Mouse (Mus musculus) cerebral cortex, adult 2 months (tissue): ENCODE data around the gene Apom.

ENCODE experiments used
- WGBS: fragments of 180-500 bp; shearing (Covaris S2); methylation state at CpG from one replicate; pipeline ENCODE4 v1.1.7; 2018; 5-methylcytosine and 5-hydroxymethylcytosine counted together

Gene Apom

DNA sequence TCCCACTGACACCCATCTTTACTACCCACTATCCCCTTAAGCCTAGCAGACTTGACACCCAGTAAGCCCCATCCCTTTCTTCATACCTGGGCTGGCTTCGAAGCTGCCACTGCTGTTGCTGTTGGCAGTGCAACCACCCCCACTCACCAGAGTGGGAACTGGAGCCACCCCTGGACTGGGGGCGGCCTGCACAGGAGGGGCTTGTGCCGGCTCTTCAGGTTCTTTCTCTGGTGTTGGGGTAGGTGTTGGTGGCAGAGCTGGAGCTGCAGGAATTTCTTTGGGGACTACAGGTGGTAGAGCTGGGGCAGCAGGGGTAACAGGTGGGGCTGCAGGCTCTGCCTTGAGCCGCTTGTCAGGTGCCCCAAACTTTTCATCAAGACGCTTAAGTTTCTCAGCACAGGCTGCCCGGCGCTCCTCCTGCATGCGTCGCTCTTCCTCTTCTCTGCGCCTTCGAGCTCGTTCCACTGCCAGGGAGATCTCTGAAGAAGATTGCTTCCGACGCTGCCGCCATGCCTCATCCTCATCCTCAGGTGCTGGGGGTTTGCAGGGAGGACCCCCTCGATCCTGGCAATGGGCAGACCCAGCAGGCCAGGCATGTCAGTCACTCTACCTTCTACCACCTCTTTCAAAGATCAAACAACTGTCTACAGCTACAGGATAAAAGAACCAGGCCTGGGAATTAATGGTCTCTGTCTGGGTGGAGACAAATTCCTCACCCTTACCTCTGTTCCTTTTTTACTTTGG, 27.2 kb upstream of the Apom start:
- 84% methylated on average over 16 of the region's 16 CpGs for WGBS

- 88% methylated on average over 8 of the region's 8 CpGs for WGBS
These were observed 25.9 kb upstream of the Apom start for GRCm38 (mm10) chr17:35157661-35158175.

- WGBS: 79% methylated on average over 8 of the region's 8 CpGs
These were observed 25.4 kb upstream of the Apom start for GRCm38 (mm10) chr17:35157254-35157653.

DNA sequence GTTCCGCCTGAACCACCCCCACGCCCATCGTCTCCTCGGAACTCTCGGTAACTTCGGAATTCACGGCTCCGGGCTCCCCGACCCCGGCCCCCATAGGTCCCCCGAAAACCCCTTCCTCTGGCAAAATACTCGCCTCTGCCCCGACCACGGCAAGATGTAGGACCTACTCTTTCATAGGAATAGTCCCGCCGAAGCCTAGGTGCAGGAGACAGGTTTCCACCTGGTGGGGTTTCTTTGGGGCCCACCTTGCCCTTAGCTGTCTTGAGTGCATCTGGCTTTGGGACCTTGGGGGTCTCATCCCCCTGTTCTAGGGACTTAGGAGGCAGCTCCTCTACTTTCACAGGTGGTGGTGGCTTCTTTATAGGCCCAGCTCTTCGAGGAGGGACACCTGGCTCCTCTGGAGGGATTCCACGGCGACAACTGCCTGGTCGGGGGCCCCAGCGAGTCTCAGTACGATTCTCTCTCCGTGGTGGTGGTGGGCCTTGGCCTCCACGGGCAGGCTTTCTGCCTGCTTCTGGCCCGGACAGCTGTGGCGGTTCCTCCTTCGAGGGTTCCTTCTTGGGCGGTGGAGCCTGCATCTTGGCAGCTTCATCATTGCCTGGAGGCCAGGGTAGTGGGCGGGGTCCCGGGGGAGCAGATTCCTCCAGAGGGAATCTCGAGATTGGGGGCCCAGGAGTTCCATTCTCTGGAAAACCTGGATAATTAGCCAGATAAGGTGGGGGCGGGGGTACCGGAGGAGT, 24.8 kb upstream of the Apom start:
- 79% methylated on average over 33 of the region's 33 CpGs for WGBS

GRCm38 (mm10) chr17:35155451-35155850, 23.6 kb upstream of the Apom start:
- WGBS: 84% methylated on average over 12 of the region's 12 CpGs

GRCm38 (mm10) chr17:35154616-35155015, 22.8 kb upstream of the Apom start:
- 77% methylated on average over 7 of the region's 7 CpGs for WGBS

GRCm38 (mm10) chr17:35153931-35154330, 22.1 kb upstream of the Apom start:
- WGBS: 80% methylated on average over 4 of the region's 4 CpGs

- WGBS: 78% methylated on average over 9 of the region's 9 CpGs
These were observed 21.2 kb upstream of the Apom start for GRCm38 (mm10) chr17:35153077-35153476.

DNA sequence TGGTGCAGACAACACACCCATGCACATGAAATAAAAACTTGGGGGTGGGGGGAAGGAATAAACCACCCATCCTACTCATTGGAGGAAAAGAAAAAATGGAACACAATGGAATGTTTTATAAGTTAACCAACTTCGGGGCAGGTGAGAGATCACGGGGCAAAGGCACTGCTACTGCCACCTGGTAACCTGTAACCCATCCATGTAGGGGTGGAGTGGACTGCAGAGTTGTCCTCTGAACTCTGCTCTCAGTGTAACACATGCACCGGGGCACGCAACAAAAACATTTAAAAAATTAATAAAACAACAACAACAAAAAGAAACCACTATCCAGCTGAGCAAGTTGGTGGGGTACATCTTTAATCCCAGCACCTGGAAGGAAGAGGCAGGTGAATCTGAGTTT, 20.3 kb upstream of the Apom start:
- 93% methylated on average over 4 of the region's 4 CpGs for WGBS

DNA sequence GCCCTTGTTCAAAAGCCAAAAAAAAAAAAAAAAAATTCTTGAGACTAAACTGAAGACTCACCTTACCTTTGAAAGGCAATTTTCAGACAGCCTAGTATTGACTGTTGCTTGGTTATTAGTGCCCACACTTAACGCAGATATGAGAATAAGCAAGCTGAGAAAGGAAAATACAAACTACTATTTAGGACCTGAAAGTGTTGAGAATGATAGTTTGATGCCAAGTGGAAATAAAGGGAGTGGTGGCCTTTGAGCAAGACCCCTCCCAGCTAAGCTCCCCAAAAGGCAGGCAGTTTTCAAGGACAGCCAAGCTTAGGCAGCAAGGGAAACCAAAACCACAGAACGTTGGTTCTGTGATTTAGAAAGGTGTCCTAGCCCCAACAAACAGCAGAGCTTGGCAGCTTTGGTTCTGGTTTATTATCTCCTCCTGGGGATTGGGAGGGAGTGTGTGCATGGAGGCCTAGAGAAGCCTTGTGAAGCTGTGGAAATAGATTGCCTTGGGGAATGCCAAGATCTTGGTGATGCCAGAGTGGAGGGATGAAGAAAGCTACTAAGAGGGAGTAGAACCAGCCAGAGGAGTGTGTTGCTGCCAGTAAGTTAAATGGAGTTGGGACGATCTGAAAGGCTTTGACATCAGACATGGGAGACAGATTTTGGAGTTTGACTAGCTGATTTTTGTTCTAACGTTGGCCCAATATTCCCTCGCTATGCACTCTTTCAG, 16.2 kb upstream of the Apom start:
- WGBS: 31% methylated on average over 5 of the region's 5 CpGs

DNA sequence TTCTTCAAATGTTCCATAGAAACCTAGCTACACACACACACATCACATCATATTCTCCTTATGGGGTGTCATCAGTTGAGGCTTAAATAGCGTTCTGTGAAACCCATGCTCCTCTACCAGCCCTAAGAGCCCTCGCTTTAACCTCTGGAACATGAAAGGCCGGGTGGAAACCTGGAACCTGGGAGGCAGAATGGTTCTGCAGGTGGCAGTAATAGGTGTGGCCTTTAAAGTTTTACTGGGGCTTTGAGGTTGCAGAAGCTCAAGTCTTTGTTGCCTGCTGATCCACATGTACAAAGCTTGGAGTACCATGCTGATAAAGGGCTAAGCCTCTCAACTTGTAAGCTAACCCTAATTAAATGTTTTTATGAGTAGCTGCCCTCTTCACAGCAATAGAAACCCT, 15.5 kb upstream of the Apom start:
- WGBS: 62% methylated on average over 3 of the region's 3 CpGs

GRCm38 (mm10) chr17:35146139-35146538, 14.3 kb upstream of the Apom start:
- WGBS: 86% methylated on average over 5 of the region's 5 CpGs

DNA sequence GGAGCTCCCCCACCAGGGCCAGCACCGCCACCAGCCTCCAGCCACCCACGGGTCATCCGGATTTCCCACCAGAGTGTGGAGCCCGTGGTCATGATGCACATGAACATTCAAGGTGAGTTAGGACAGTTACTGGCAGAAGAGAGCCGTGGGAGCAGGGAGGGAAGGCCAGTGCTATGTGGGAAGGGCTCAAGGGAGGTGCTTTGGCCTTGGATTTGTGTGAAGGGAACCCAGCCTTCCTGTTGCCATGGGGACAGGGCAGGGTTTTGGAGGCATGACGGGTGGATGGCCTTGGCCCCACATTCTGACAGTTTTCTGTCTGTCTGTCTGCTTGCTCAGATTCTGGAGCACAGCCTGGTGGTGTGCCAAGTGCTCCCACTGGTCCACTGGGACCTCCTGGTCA, 10.1 kb upstream of the Apom start:
- WGBS: 73% methylated on average over 6 of the region's 6 CpGs

DNA sequence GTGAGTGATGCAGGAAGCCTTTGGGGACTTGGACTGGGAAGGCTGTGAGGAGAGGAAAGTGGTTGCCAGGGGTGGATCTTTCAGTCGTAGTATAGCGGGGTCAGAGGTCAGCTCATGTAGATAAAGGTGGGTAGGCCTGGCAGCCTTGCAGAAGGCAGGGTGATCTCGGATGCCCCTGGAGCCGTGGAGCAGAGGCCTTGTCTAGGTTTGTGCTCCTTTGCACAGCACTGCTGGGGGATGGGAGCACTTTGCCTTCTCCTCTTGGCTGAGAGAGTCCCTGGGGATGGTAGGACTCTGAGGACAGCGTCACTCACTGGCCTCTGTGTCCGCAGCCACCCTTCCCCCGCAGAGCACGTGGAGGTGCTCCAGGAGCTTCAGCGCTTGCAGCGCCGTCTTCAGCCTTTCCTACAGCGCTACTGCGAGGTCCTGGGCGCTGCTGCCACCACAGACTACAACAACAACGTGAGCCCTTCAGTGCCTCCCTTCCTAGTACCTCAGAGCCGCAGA, 8.7 kb upstream of the Apom start:
- 79% methylated on average over 16 of the region's 16 CpGs for WGBS

DNA sequence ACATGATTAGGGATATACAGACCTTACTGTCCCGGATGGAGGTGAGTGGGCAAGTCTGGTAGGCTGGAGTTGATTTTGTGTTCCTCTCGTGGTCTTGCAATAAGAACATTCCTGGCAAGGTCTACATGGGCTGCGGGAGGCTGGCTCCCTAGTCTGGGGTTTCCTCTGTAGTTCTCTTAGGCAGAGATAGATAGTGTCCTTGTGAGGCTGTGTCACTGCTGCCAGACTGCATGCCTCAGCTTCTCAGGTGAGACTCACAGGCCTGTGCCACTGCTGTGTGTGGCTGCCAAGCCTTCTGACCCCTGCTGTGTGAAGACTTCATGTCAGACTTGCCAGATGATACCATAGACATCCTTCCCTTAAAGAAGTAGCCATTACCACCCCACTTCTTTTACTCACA, 7.4 kb upstream of the Apom start:
- 85% methylated on average over 3 of the region's 3 CpGs for WGBS

- WGBS: under 1% methylated on average over 42 of the region's 43 CpGs
These were observed 3.9 kb upstream of the Apom start for GRCm38 (mm10) chr17:35135591-35136320.

DNA sequence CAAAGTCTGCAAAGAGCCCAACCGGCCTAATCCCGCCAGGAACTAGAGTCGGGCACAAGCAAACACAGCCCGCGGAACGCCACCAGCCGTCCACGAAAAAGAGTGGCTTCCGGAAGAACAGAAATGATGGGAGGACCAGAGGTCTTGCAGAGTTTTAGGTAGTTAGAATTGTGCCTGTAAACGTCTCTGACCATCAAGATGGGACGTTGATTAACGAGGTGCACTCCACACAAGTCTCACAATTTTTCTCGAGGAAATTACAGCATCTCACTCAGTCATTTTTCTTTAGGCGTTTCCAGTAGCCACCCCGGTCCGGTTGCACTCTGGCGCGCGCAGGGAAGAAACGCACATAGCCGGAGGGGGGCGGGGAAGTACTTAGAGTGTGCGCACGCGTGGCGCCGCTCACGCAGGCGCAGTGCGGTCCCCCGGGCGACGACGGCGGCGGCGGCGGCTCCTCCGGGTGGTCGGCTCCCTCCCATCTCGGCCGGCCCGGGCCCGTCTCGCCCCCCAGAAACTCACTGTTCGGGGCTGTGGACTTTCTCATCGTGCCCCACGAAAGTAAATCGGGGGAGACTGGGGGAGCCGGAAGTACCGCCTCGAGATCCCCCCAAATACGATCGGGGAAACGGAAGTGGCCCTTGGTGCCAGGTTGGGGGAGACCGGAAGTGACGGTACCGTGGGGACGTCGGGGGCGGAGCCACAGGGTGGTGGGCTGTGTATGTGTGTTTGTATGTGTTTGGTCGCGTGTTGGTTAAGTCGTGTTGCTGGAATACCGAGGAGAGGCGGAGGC, 3.1 kb upstream of the Apom start, which contains the start of gene Bag6:
TSS of gene Bag6 (plus strand) at position 378 of the 790 bp plus-strand sequence.
- under 1% methylated on average over 65 of the region's 66 CpGs for WGBS

DNA sequence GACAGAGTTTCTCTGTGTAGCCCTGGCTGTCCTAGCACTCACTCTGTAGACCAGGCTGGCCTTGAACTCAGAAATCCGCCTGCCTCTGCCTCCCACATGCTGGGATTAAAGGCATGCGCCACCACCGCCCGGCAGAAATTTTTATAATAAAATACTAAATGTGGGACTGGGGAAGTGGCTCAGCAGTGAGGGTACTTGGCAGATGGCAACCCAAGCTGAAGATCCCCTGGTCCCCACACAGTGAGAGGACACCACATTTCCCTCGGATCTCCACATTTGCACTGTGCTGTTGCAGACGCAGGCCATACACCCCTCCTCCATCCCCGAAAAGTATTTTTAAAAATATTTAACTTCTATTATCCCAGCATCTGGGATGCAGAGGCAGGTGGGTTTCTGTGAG, 1.7 kb upstream of the Apom start:
- WGBS: 95% methylated on average over 7 of the region's 7 CpGs

DNA sequence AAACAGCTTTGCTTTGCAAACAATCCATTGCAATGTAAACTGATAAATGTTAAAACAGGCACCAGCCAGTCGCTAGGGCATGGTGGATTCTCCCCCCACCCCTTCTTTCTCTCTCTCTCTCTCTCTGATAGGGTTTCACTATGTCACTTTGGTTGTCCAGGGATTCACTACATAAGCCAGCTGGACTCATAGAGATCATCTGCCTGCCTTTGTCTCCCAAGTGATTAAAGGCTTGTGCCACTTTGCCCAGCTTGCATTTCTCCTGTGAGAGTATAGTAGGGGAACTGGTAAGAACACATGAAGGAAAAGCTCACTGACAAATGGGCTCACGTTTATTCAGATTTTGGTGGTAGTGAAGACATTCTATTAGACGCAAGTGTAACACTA, 317 bp upstream of the Apom start:
- WGBS: 75% methylated on average over 3 of the region's 3 CpGs

GRCm38 (mm10) chr17:35131038-35131437, 812 bp downstream of the Apom start:
- WGBS: 75% methylated on average over 8 of the region's 8 CpGs

DNA sequence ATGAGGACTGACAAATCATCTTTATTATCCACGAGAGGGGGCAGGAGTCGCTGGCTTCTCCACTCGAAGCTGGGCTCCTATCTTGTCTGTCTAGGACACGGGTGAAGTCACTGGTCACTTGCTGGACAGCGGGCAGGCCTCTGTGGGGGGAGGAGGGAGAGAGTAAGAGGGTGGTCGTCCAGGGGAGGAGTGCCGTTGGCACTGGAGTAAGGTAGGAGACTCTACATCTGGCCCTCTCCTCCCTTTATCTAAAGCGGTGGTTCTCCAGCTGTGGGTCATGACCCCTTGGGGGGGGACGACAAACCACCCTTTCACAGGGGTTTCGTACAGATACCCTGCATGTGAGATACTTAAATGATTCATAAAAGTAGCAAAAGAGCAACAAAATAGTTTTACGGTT, 2.9 kb downstream of the Apom start:
- WGBS: 79% methylated on average over 11 of the region's 11 CpGs
